In genomic region chr11:97406094-97406951, GRCm38 (mm10) we compare ENCODE assay signal across 9 mouse cellular contexts. TPM values are rescaled to one million over a fixed set of nuclear protein-coding genes. Genes with fewer than 3 reads are reported as not detected.
DNase-seq lines count a peak whose midpoint lies in the region; ATAC-seq lines count a peak whose summit lies in the region.
"Had no signal": no experiment of that assay in that cellular context is flagged by ENCODE, and none has a peak within 500 bp of the region (broad histone marks: within the 10 kb centered on the region; RNA-seq: fewer than 3 reads in every experiment).

No protein-coding gene starts in this region.

- H3K27me3 ChIP-seq in intestine, embryonic 15.5 days (replicated peaks), result peaks cover 2% of the 10 kb centered on the region; the same call in 1 of the 2 replicates
- no peaks in the 10 kb centered on the region for H3K27me3 ChIP-seq in midbrain, embryonic 16.5 days (ENCODE audit: control insufficient read depth, insufficient read depth, low read depth, low read length)

- WGBS in intestine, embryonic 15.5 days, result 54% methylated on average over 10 of the region's 10 CpGs
- 68% methylated on average over 10 of the region's 10 CpGs for WGBS in midbrain, embryonic 16.5 days

- H3K4me1 ChIP-seq in intestine, embryonic 15.5 days (replicated peaks), result peaks cover 32% of the 10 kb centered on the region
- H3K4me1 ChIP-seq in midbrain, embryonic 16.5 days (ENCODE audit: control insufficient read depth, insufficient read depth, low read length), result peaks cover 25% of the 10 kb centered on the region

- ATAC-seq in intestine, embryonic 15.5 days, result peak; percentile 19
- ATAC-seq in midbrain, embryonic 16.5 days, result no peak

- no peak overlapping the region; the same call in 1 of the 2 replicates for H3K9ac ChIP-seq in intestine, embryonic 15.5 days
- H3K9ac ChIP-seq in midbrain, embryonic 16.5 days (ENCODE audit: low read depth, low read length), result peak overlapping the region; percentile 77
- H3K9ac ChIP-seq: liver, embryonic 13.5 days had no signal

- no peak overlapping the region for H3K4me3 ChIP-seq in intestine, embryonic 15.5 days (replicated peaks)
- peak overlapping the region; percentile 63 for H3K4me3 ChIP-seq in midbrain, embryonic 16.5 days (ENCODE audit: low read depth, low read length)
- H3K4me3 ChIP-seq: liver, embryonic 13.5 days had no signal

- peak; percentile 47 for DNase-seq in retina, postnatal 1 day
- no peak for DNase-seq in retina, embryonic 14.5 days (ENCODE audit: low spot score)
- DNase-seq in heart, adult 8-10 months (ENCODE audit: low spot score), result peak; percentile 60
- DNase-seq in embryo, embryonic 9.5 days (ENCODE audit: extremely low spot score), result no peak
- no peak for DNase-seq in adrenal gland, adult 2 months
- DNase-seq in frontal cortex, postnatal 10 days (ENCODE audit: low spot score in 2 of 2), result no peak
- DNase-seq: liver, embryonic 13.5 days had no signal

- peak overlapping the region; percentile 98 for H3K4me2 ChIP-seq in intestine, embryonic 15.5 days (replicated peaks)
- peak overlapping the region; percentile 74 for H3K4me2 ChIP-seq in midbrain, embryonic 16.5 days (ENCODE audit: low read length)

- H3K27ac ChIP-seq in intestine, embryonic 15.5 days, result peak overlapping the region; percentile 77
- H3K27ac ChIP-seq in midbrain, embryonic 16.5 days (ENCODE audit: low read length), result no peak overlapping the region
- H3K27ac ChIP-seq: liver, embryonic 13.5 days had no signal

- no peaks in the 10 kb centered on the region for H3K36me3 ChIP-seq in intestine, embryonic 15.5 days
- no peaks in the 10 kb centered on the region for H3K36me3 ChIP-seq in midbrain, embryonic 16.5 days (ENCODE audit: control insufficient read depth, insufficient read depth, low read length)
- H3K36me3 ChIP-seq: liver, embryonic 13.5 days had no signal

- no peaks in the 10 kb centered on the region for H3K9me3 ChIP-seq in intestine, embryonic 15.5 days
- H3K9me3 ChIP-seq in midbrain, embryonic 16.5 days (replicated peaks; ENCODE audit: control insufficient read depth, low read length, poor library complexity, severe bottlenecking), result no peaks in the 10 kb centered on the region
- H3K9me3 ChIP-seq: liver, embryonic 13.5 days had no signal

RNA-seq across cellular contexts. Expression of gene Arhgap23, which starts 9.0 kb away (rescaled TPM):
- total RNA-seq in heart, adult 8-10 months (2022), result 10 to 100 TPM; 13.3 to 14.9 (median 14.0) TPM
- 4.2 and 4.6 TPM in 2 replicates for polyA plus RNA-seq in intestine, embryonic 15.5 days (2015; fragmentation: Nextera tagmentation; extraction: Ambion mirVana)
- polyA plus RNA-seq in midbrain, embryonic 16.5 days (2015; fragmentation: Nextera tagmentation; extraction: Ambion mirVana), result 8.6 and 9.6 TPM in 2 replicates
- 10 to 100 TPM; 29.0 to 29.3 TPM for total RNA-seq in adrenal gland, adult 2 months (2021)
- 96.3 and 106 TPM in 2 replicates for polyA plus RNA-seq in adrenal gland, adult 2 months (2012; rRNA removed)

RNA-seq across cellular contexts. Expression of gene Socs7, which starts 44.0 kb away (rescaled TPM):
- total RNA-seq in heart, adult 8-10 months (2022), result 10 to 100 TPM; 19.2 to 23.4 (median 20.0) TPM
- polyA plus RNA-seq in intestine, embryonic 15.5 days (2015; fragmentation: Nextera tagmentation; extraction: Ambion mirVana), result 2.6 and 3.5 TPM in 2 replicates
- 8.5 and 9.9 TPM in 2 replicates for polyA plus RNA-seq in midbrain, embryonic 16.5 days (2015; fragmentation: Nextera tagmentation; extraction: Ambion mirVana)
- total RNA-seq in adrenal gland, adult 2 months (2021), result 10 to 100 TPM; 20.3 to 20.8 TPM
- polyA plus RNA-seq in adrenal gland, adult 2 months (2012; rRNA removed), result 9.9 and 10.3 TPM in 2 replicates

RNA-seq across cellular contexts. Expression of gene Gpr179, which starts 54.4 kb away (rescaled TPM):
- under 1 TPM in 3 of 4 experiments, not detected in 1; 0.06 to 0.12 (median 0.06) TPM for total RNA-seq in heart, adult 8-10 months (2022)
- 0.10 and 0.20 TPM in 2 replicates for polyA plus RNA-seq in intestine, embryonic 15.5 days (2015; fragmentation: Nextera tagmentation; extraction: Ambion mirVana)
- polyA plus RNA-seq in midbrain, embryonic 16.5 days (2015; fragmentation: Nextera tagmentation; extraction: Ambion mirVana), result 0.70 and 0.89 TPM in 2 replicates
- total RNA-seq in adrenal gland, adult 2 months (2021), result 1 to 10 TPM; 1.2 TPM
- 0.99 and 1.2 TPM in 2 replicates for polyA plus RNA-seq in adrenal gland, adult 2 months (2012; rRNA removed)
- polyA plus RNA-seq: liver, embryonic 13.5 days had no signal

Comparison
In these comparisons a context has a peak if more than half of its experiments do, and no peak if none do; other contexts are left out.
1. DNase-seq: peak in retina, postnatal 1 day (single experiment) and heart, adult 8-10 months (single experiment); none in retina, embryonic 14.5 days (single experiment), embryo, embryonic 9.5 days (single experiment), adrenal gland, adult 2 months (single experiment) and frontal cortex, postnatal 10 days (0 of 2).